Mouse (Mus musculus) intestine, postnatal 0 days (tissue): ENCODE data around the gene Sh3kbp1. TPM values are rescaled to one million over a fixed set of nuclear protein-coding genes. Genes with fewer than 3 reads are reported as not detected.

Source experiments
- ATAC-seq: fragments of 200-750 bp; cut with Nextera tagmentation; 2 replicates; pipeline ENCODE4 v1.8.0; 2017; ENCODE audit warnings: mild to moderate bottlenecking, moderate TSS enrichment, moderate library complexity
- H3K27ac ChIP-seq: fragments of 300-500 bp; sonication (generic); 2 replicates; pipeline ENCODE4 v1.5.1; 2014; ENCODE audit warnings: mild to moderate bottlenecking, low read depth, low read length, moderate library complexity
- H3K27me3 ChIP-seq: fragments of 300-500 bp; sonication (generic); replicated peaks from 2 replicates; pipeline ENCODE4 v1.6.1; 2014; ENCODE audit warnings: low read length, mixed read lengths; ENCODE audit not compliant: control insufficient read depth, insufficient read depth
- H3K36me3 ChIP-seq: fragments of 300-500 bp; sonication (generic); 2 replicates; pipeline ENCODE4 v1.6.1; 2014; ENCODE audit warnings: mild to moderate bottlenecking, moderate library complexity; ENCODE audit not compliant: control insufficient read depth, insufficient read depth
- H3K4me1 ChIP-seq: fragments of 300-500 bp; sonication (generic); replicated peaks from 2 replicates; pipeline ENCODE4 v1.6.1; 2014; ENCODE audit warnings: antibody characterized with exemption, low read length, mixed read lengths; ENCODE audit not compliant: control insufficient read depth, insufficient read depth
- H3K4me2 ChIP-seq: fragments of 300-500 bp; sonication (generic); replicated peaks from 2 replicates; pipeline ENCODE4 v1.6.1; 2014; ENCODE audit warnings: low read depth, mild to moderate bottlenecking, moderate library complexity
- H3K4me3 ChIP-seq: fragments of 300-500 bp; sonication (generic); 2 replicates; pipeline ENCODE4 v1.5.1; 2014; ENCODE audit warnings: low read depth, low read length
- H3K9ac ChIP-seq: fragments of 300-500 bp; sonication (generic); 2 replicates; pipeline ENCODE4 v1.6.1; 2014; ENCODE audit warnings: mild to moderate bottlenecking, low read depth, low read length
- H3K9me3 ChIP-seq: fragments of 300-500 bp; sonication (generic); 2 replicates; pipeline ENCODE4 v1.6.1; 2016; ENCODE audit warnings: mixed run types; ENCODE audit not compliant: control insufficient read depth
- CTCF ChIP-seq: sonication (generic); IDR thresholded peaks from 2 replicates; pipeline ENCODE4 v1.5.1; 2016; ENCODE audit warnings: low read depth, mild to moderate bottlenecking, control low read depth, antibody characterized with exemption, moderate library complexity
- WGBS: fragments of 180-500 bp; shearing (Covaris S2); extraction: QIAGEN DNeasy Blood & Tissue Kit; methylation state at CpG from one replicate; pipeline ENCODE4 v1.1.7; 2014; 5-methylcytosine and 5-hydroxymethylcytosine counted together
- polyA plus RNA-seq: library from polyadenylated mRNA; unstranded; fragments of >200 nt; fragmentation: Nextera tagmentation; extraction: Ambion mirVana; gene quantifications from 2 replicates; pipeline ENCODE4 v1.2.1, GENCODE M21; 2015

Gene Sh3kbp1
- polyA plus RNA-seq, 1 experiment from 2014 or later = 7.7 TPM

- TF ChIP-seq CTCF = no peak
- Histone ChIP-seq H3K4me3 (no peak overlapping the region), H3K27ac (no peak overlapping the region), H3K9ac (no peak overlapping the region), H3K27me3 (no peaks in the 10 kb centered on the region), H3K4me1 (no peaks in the 10 kb centered on the region), H3K4me2 (no peak overlapping the region), H3K36me3 (no peaks in the 10 kb centered on the region), H3K9me3 (no peaks in the 10 kb centered on the region)
- 72% methylated on average over 4 of the region's 4 CpGs for WGBS
- ATAC-seq = no peak
Measured at GRCm38 (mm10) chrX:159639991-159640390, 12.9 kb downstream of the Sh3kbp1 start.

DNA sequence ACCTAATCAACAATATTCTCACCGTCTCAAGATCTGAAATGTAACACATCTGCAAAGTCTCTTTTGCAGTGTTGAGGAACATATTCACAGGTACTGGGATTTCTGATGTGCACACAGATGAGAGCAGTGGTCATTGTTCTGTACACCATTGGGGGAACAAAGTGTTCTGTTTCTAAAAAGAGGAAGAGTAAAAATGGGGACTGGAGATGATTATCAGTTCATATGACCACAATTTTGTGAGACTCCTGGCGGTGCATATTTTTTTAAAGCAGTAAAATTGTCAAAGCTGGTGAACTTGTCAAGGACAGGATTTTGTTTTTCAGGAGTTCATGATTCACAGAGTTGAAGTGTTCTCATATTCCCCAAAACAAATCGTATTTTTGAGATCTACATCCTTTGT is 18.2 kb downstream of the Sh3kbp1 start:
- H3K9me3 ChIP-seq = no peaks in the 10 kb centered on the region
- H3K4me2 ChIP-seq = no peak overlapping the region
- no peaks in the 10 kb centered on the region for H3K4me1 ChIP-seq
- no peak for TF ChIP-seq CTCF
- H3K9ac ChIP-seq = no peak overlapping the region
- H3K27me3 ChIP-seq = no peaks in the 10 kb centered on the region
- WGBS = 94% methylated on average over 3 of the region's 3 CpGs
- H3K36me3 ChIP-seq = no peaks in the 10 kb centered on the region
- H3K27ac ChIP-seq = no peak overlapping the region
- ATAC-seq = no peak
- H3K4me3 ChIP-seq = no peak overlapping the region

DNA sequence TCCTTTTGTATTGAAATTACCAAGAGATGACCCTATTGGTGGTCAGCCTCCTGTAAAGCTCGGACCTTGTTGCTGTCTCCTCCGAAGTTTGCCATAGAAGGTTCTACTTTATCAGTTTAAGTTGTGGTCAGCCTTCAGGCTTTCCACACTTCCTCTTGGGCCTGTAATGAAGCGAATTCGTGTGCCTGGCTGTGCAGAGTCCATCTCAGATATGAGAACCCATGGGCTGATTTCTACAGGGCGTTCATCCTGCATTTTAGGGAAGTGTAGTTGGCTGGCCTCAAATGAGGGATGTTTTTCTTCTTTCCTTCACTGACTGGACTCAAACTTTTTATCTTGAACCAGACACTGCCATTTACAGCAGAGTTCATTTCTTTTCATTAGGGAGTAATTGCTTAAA is 20.5 kb downstream of the Sh3kbp1 start:
- H3K4me1 ChIP-seq = no peaks in the 10 kb centered on the region
- TF ChIP-seq CTCF = no peak
- no peak overlapping the region for H3K27ac ChIP-seq
- H3K36me3 ChIP-seq = no peaks in the 10 kb centered on the region
- WGBS = 85% methylated on average over 5 of the region's 5 CpGs
- H3K4me2 ChIP-seq = no peak overlapping the region
- H3K9me3 ChIP-seq = no peaks in the 10 kb centered on the region
- H3K27me3 ChIP-seq = no peaks in the 10 kb centered on the region
- no peak for ATAC-seq
- H3K9ac ChIP-seq = no peak overlapping the region
- no peak overlapping the region for H3K4me3 ChIP-seq

- no peak for ATAC-seq
- Histone ChIP-seq H3K4me2 (no peak overlapping the region), H3K36me3 (no peaks in the 10 kb centered on the region), H3K27ac (no peak overlapping the region), H3K9ac (no peak overlapping the region), H3K9me3 (no peaks in the 10 kb centered on the region), H3K27me3 (no peaks in the 10 kb centered on the region), H3K4me1 (no peaks in the 10 kb centered on the region), H3K4me3 (no peak overlapping the region)
- TF ChIP-seq CTCF = no peak
- 84% methylated on average over 3 of the region's 3 CpGs for WGBS
Measured at GRCm38 (mm10) chrX:159648598-159648997, 21.5 kb downstream of the Sh3kbp1 start.

DNA sequence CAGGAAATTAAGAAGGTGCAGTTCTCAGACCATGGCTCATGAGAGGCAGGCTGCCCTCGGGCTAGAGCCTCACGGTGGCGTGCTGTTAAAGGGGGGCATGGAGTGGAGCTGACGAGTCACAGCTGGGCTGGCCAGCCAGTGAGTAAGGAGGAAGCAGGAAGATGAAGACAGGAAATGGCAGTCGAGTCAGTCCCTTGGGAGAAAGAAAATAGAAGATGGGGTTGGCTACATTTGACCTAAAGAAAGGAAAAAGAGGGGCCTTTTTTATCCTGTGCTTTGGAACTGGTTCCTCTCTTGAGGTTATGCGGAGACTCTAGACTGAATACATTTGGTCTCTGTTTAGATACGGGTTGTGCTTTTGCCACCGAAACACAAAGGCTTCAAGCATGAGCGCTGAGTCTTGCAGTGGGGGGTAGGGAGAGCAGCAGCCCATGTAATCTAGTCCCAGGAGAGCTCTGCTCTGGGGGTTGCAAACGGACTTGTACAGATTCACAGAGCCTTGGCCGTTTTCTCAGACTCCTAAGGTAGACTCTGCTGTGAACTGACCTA is 23.1 kb downstream of the Sh3kbp1 start:
- Histone ChIP-seq H3K4me1 (no peaks in the 10 kb centered on the region), H3K4me3 (no peak overlapping the region), H3K4me2 (no peak overlapping the region), H3K9me3 (no peaks in the 10 kb centered on the region), H3K9ac (no peak overlapping the region), H3K36me3 (no peaks in the 10 kb centered on the region), H3K27ac (no peak overlapping the region), H3K27me3 (no peaks in the 10 kb centered on the region)
- 66% methylated on average over 11 of the region's 11 CpGs for WGBS
- TF ChIP-seq CTCF = no peak
- no peak for ATAC-seq

GRCm38 (mm10) chrX:159650727-159651126 is 23.7 kb downstream of the Sh3kbp1 start:
- WGBS = 69% methylated on average over 6 of the region's 6 CpGs
- Histone ChIP-seq H3K4me1 (no peaks in the 10 kb centered on the region), H3K4me2 (no peak overlapping the region), H3K36me3 (no peaks in the 10 kb centered on the region), H3K4me3 (no peak overlapping the region), H3K27me3 (no peaks in the 10 kb centered on the region), H3K27ac (no peak overlapping the region), H3K9ac (no peak overlapping the region), H3K9me3 (no peaks in the 10 kb centered on the region)
- no peak for TF ChIP-seq CTCF
- ATAC-seq = no peak

- Histone ChIP-seq H3K36me3 (no peaks in the 10 kb centered on the region), H3K4me1 (no peaks in the 10 kb centered on the region), H3K4me2 (no peak overlapping the region), H3K9me3 (no peaks in the 10 kb centered on the region), H3K27ac (no peak overlapping the region), H3K27me3 (no peaks in the 10 kb centered on the region), H3K9ac (no peak overlapping the region), H3K4me3 (no peak overlapping the region)
- WGBS = 87% methylated on average over 7 of the region's 7 CpGs
- TF ChIP-seq CTCF = peak; percentile 33; the same call in 1 of the 2 replicates
- no peak for ATAC-seq
Measured at GRCm38 (mm10) chrX:159671388-159671787, 44.3 kb downstream of the Sh3kbp1 start.
